Mouse (Mus musculus) stomach, embryonic 14.5 days (tissue): Measurements from ENCODE around the gene Wdr90. TPM values are rescaled to one million over a fixed set of nuclear protein-coding genes. Genes with fewer than 3 reads are reported as not detected.

Source experiments
- ATAC-seq: fragments of 200-750 bp; cut with Nextera tagmentation; 2 replicates; pipeline ENCODE4 v1.8.0; 2017; ENCODE audit warnings: low read depth, moderate TSS enrichment; ENCODE audit not compliant: insufficient number of reproducible peaks, insufficient read depth, low FRiP score
- H3K27ac ChIP-seq: fragments of 300-500 bp; sonication (generic); 2 replicates; pipeline ENCODE4 v1.5.1; 2014; ENCODE audit warnings: mild to moderate bottlenecking, low read length, moderate library complexity, mixed read lengths
- H3K27me3 ChIP-seq: fragments of 300-500 bp; sonication (generic); 2 replicates; pipeline ENCODE4 v1.6.1; 2014; ENCODE audit warnings: low read length, control low read depth, mixed read lengths; ENCODE audit not compliant: control insufficient read depth, insufficient read depth
- H3K36me3 ChIP-seq: fragments of 300-500 bp; sonication (generic); 2 replicates; pipeline ENCODE4 v1.6.1; 2014; ENCODE audit warnings: mild to moderate bottlenecking, control low read depth, low read length, moderate library complexity, mixed read lengths; ENCODE audit not compliant: control insufficient read depth, insufficient read depth
- H3K4me1 ChIP-seq: fragments of 300-500 bp; sonication (generic); 2 replicates; pipeline ENCODE4 v1.6.1; 2014; ENCODE audit warnings: low read length, control low read depth, mixed read lengths; ENCODE audit not compliant: control insufficient read depth, insufficient read depth
- H3K4me2 ChIP-seq: fragments of 300-500 bp; sonication (generic); replicated peaks from 2 replicates; pipeline ENCODE4 v1.6.1; 2014; ENCODE audit warnings: low read depth, low read length, control low read depth
- H3K4me3 ChIP-seq: fragments of 300-500 bp; sonication (generic); 2 replicates; pipeline ENCODE4 v1.5.1; 2014; ENCODE audit warnings: low read depth, low read length, control low read depth
- H3K9ac ChIP-seq: fragments of 300-500 bp; sonication (generic); replicated peaks from 2 replicates; pipeline ENCODE4 v1.6.1; 2014; ENCODE audit warnings: low read depth, mild to moderate bottlenecking, control low read depth, low read length, moderate library complexity, mixed read lengths
- H3K9me3 ChIP-seq: fragments of 300-500 bp; sonication (generic); 2 replicates; pipeline ENCODE4 v1.6.1; 2016; ENCODE audit warnings: low read depth, low read length, control low read depth; ENCODE audit not compliant: control insufficient read depth
- WGBS: fragments of 180-500 bp; shearing (Covaris S2); extraction: QIAGEN DNeasy Blood & Tissue Kit; methylation state at CpG from one replicate; pipeline ENCODE4 v1.1.7; 2014; 5-methylcytosine and 5-hydroxymethylcytosine counted together
- polyA plus RNA-seq: library from polyadenylated mRNA; unstranded; fragments of >200 nt; fragmentation: Nextera tagmentation; extraction: Ambion mirVana; gene quantifications from 2 replicates; pipeline ENCODE4 v1.2.1, GENCODE M21; 2014

Gene Wdr90
- polyA plus RNA-seq, 1 experiment from 2014 or later, result 22.5 TPM

- Histone ChIP-seq H3K4me3 (peak overlapping the region; percentile 59), H3K27me3 (no peaks in the 10 kb centered on the region), H3K4me1 (peaks cover 36% of the 10 kb centered on the region), H3K4me2 (peak overlapping the region; percentile 91), H3K9me3 (no peaks in the 10 kb centered on the region), H3K36me3 (peaks cover 34% of the 10 kb centered on the region), H3K9ac (no peak overlapping the region), H3K27ac (peak overlapping the region; percentile 88; the same call in 1 of the 2 replicates)
- no peak for ATAC-seq
- WGBS, result 80% methylated on average over 8 of the region's 8 CpGs
These were observed 33.1 kb downstream of the Wdr90 start for GRCm38 (mm10) chr17:25828223-25828594.

- Histone ChIP-seq H3K9ac (no peak overlapping the region), H3K9me3 (no peaks in the 10 kb centered on the region), H3K4me3 (no peak overlapping the region; the same call in 1 of the 2 replicates), H3K4me1 (peaks cover 36% of the 10 kb centered on the region), H3K27ac (no peak overlapping the region), H3K27me3 (no peaks in the 10 kb centered on the region), H3K4me2 (no peak overlapping the region), H3K36me3 (peaks cover 34% of the 10 kb centered on the region)
- 90% methylated on average over 20 of the region's 22 CpGs for WGBS
- no peak for ATAC-seq
These were observed 33.6 kb downstream of the Wdr90 start for GRCm38 (mm10) chr17:25827546-25828222.

- no peak overlapping the region for H3K27ac ChIP-seq
- H3K9ac ChIP-seq, result no peak overlapping the region
- H3K4me2 ChIP-seq, result no peak overlapping the region
- peaks cover 36% of the 10 kb centered on the region for H3K4me1 ChIP-seq
- no peaks in the 10 kb centered on the region for H3K9me3 ChIP-seq
- no peaks in the 10 kb centered on the region for H3K27me3 ChIP-seq
- H3K4me3 ChIP-seq, result no peak overlapping the region
- WGBS, result 94% methylated on average over 13 of the region's 13 CpGs
- H3K36me3 ChIP-seq, result peaks cover 34% of the 10 kb centered on the region
- ATAC-seq, result no peak
These were observed 34.3 kb downstream of the Wdr90 start for GRCm38 (mm10) chr17:25827011-25827410.

GRCm38 (mm10) chr17:25825984-25826570 lies 35.2 kb downstream of the Wdr90 start:
- peaks cover 29% of the 10 kb centered on the region for H3K4me1 ChIP-seq
- H3K36me3 ChIP-seq, result peaks cover 29% of the 10 kb centered on the region
- 95% methylated on average over 27 of the region's 27 CpGs for WGBS
- ATAC-seq, result no peak
- no peaks in the 10 kb centered on the region for H3K27me3 ChIP-seq
- no peak overlapping the region for H3K4me3 ChIP-seq
- no peak overlapping the region for H3K4me2 ChIP-seq
- H3K27ac ChIP-seq, result no peak overlapping the region
- no peak overlapping the region for H3K9ac ChIP-seq
- H3K9me3 ChIP-seq, result no peaks in the 10 kb centered on the region

GRCm38 (mm10) chr17:25825311-25825710 lies 36.0 kb downstream of the Wdr90 start:
- Histone ChIP-seq H3K27me3 (peaks cover 2% of the 10 kb centered on the region; the same call in 1 of the 2 replicates), H3K4me1 (peaks cover 25% of the 10 kb centered on the region), H3K4me3 (no peak overlapping the region), H3K36me3 (peaks cover 23% of the 10 kb centered on the region), H3K27ac (no peak overlapping the region), H3K9me3 (no peaks in the 10 kb centered on the region), H3K4me2 (no peak overlapping the region; the same call in 1 of the 2 replicates), H3K9ac (no peak overlapping the region)
- ATAC-seq, result no peak
- WGBS, result 87% methylated on average over 6 of the region's 6 CpGs

GRCm38 (mm10) chr17:25824362-25825142 lies 36.7 kb downstream of the Wdr90 start:
- 69% methylated on average over 17 of the region's 17 CpGs for WGBS
- peak overlapping the region; percentile 61 for H3K4me3 ChIP-seq
- peaks cover 19% of the 10 kb centered on the region for H3K4me1 ChIP-seq
- no peaks in the 10 kb centered on the region for H3K9me3 ChIP-seq
- no peak for ATAC-seq
- peak overlapping the region; percentile 63; the same call in 1 of the 2 replicates for H3K9ac ChIP-seq
- H3K36me3 ChIP-seq, result peaks cover 16% of the 10 kb centered on the region
- peak overlapping the region; percentile 87 for H3K4me2 ChIP-seq
- H3K27me3 ChIP-seq, result peaks cover 9% of the 10 kb centered on the region
- no peak overlapping the region for H3K27ac ChIP-seq

- ATAC-seq, result peak; percentile 77; the same call in 1 of the 2 replicates
- H3K4me2 ChIP-seq, result peak within 1 kb of the TSS; percentile 87
- no peak within 1 kb of the TSS for H3K27ac ChIP-seq
- WGBS, result under 1% methylated on average over 18 of the region's 18 CpGs
- peaks cover 20% of the 10 kb centered on the region for H3K27me3 ChIP-seq
- no peaks in the 10 kb centered on the region for H3K9me3 ChIP-seq
- H3K36me3 ChIP-seq, result peaks cover 16% of the 10 kb centered on the region; the same call in 1 of the 2 replicates
- peak within 1 kb of the TSS; percentile 61 for H3K4me3 ChIP-seq
- peak within 1 kb of the TSS; percentile 63 for H3K9ac ChIP-seq
- H3K4me1 ChIP-seq, result peaks cover 16% of the 10 kb centered on the region
These were observed 37.8 kb downstream of the Wdr90 start, which contains the start of gene Wdr24 for GRCm38 (mm10) chr17:25823452-25823851. Gene Wdr24, plus strand, starts transcription at chr17:25823627.
